Mouse (Mus musculus) thymus, postnatal 25 days (tissue): ENCODE measurements around the gene Adamts18.

Experiments used
- DNase-seq: peaks from one replicate; pipeline ENCODE4 v3.0.0; 2022

Adamts18 gene

DNA sequence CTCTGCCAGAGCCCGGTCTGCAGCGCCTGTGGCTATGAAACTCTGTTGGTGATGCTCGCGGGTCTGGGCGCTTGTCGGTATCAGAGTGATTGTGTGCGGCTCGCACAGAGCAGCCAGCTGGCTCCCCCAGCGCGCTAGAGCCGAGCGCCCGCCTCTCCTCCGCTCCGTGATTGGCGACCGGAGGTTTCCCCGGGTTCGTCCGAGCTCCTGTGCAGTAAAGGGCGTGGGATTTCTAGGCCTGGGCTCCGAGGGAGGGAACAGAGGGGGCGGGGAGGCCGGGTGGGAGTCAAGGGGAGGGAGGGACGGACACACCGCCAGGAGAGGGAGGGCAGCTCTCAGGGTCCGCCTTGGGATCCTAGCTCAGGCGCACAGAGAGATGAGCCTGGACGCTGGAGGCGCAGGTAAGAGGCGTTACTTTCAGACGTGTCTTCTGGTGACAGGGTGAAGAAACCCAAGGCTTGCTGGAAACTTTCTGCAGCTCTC is at the start of gene Adamts18:
Gene Adamts18 (minus strand): TSS at position 86 of the 483 bp plus-strand sequence.
- no peak for DNase-seq

GRCm38 (mm10) chr8:113896446-113896845 is 47.9 kb upstream of the Adamts18 start:
- no peak for DNase-seq

GRCm38 (mm10) chr8:113891376-113891775 is 42.8 kb upstream of the Adamts18 start:
- DNase-seq: no peak

DNA sequence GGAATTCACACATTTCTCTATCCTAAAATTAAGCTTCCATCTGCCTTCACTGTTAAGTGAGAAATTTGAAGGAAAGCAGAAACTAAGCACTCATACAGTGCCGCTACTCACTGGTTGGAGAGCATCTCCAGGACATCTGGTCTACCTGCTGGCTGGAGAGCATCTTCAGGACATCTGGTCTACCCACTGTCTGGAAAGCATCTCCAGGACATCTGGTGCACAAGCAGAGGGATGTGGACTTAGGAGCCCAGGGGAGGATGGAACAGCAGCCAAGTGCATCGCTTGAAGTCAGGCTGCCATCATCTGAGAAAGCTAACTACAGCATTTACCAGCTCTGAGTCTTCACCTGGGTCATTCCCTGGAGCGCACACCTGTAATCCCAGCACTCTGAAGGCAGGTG is 38.0 kb upstream of the Adamts18 start:
- DNase-seq: no peak

DNA sequence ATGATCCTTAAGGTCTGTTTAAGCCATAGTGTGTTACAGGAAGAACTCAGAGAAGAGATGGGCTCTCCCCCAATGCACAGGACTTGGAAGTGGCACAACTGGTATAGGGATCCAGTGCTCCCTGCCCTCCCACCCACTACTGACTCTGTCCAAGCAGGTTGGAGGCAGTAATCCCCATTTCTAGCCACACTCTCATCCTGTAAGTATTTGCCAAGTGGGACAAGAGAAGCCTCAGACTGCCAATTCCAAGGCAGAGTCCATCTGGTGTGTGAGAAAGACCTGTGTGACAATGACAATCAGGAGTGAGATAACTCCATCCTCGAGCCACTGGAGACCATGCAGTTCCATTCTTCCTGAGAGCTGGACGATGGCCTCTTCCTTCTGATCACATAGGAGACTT is 36.6 kb upstream of the Adamts18 start:
- no peak for DNase-seq

DNA sequence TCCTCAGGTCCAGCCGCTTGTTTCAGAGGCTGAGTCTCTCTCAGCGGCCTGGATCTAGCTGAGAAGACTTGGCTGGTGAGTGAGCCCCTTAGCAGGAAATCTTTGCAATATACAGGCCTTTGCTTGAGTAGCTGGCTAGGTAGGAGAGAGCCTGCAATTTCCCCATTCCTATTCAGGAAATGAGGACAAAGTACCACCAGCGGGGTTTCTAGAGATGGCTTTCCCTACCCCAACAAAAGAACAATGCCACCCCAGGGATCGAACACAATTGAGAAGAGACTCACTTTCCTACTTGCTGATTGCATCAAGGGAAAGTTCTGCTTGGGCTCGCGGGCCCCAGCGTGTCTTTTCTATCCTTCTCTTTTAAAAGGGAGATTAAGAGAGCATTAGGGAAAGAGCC is 35.5 kb upstream of the Adamts18 start:
- no peak for DNase-seq

DNA sequence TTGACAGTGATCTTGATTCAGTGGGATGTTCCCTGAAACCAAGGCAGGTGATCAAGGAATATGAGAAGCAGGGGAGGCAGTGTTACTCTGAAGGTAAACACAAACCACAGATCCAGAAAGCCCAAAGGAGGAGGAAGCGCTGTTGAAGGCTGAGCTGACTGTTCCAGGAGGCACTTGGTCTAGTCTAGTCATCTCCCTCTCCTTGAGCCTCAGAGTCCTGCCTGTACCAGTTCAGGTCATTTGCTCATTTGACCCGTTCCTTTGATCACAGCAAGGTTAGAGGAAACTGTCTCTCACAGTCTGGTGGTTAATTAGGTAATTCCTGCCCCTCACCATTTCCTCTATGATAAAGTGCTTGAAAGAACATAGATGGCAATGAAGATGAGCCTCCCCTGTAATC is 34.0 kb upstream of the Adamts18 start:
- DNase-seq: no peak

DNA sequence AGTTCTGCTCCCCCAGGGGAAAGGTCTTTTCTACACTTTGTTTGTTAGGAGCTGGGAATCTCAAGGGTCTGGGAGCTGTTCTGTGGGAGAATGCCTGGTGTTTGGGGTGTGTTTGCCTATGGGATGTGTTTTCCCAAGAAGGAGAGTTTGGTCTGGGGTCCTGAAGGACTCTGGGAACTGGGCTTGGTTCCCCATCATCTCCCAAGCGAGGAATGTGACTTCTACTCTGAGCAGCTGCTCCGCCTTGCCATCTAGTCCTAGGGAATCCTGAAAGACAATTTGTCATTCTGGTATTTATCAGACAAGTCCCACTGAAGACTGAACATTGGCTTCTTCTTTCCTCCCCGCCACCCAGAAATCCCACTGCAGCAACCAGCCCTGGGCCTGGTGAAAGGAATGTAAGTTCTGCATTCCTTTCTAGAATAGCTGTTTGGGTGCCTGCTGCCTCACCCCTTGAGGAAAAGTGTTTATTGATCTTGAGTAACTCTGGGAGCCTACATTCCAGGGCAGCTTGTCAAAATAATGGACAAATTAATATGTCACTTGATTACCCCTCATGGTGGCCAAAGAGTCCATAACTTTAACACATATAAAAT is 30.0 kb upstream of the Adamts18 start:
- no peak for DNase-seq

GRCm38 (mm10) chr8:113873446-113874120 is 25.0 kb upstream of the Adamts18 start:
- no peak for DNase-seq

- DNase-seq: no peak
These were observed 23.9 kb upstream of the Adamts18 start for GRCm38 (mm10) chr8:113872436-113872835.

DNA sequence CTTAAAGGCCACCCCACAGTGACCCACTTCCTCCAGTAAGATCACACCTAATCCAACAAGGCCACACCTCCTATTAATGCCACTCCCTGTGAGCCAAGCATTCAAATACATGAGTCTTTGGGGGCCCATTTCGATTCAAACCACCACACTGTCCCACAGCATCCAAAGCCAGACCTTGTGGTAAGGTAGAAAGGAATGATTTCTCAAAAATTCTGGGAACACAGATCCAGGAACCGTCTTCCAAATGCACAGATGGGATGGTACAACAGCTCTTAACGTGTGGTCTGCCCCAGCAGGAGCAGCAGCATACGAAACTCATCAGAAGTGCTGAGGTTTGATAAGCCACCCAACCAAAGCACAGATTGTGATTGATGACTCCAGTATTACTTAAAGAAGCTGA is 18.0 kb upstream of the Adamts18 start:
- no peak for DNase-seq

DNA sequence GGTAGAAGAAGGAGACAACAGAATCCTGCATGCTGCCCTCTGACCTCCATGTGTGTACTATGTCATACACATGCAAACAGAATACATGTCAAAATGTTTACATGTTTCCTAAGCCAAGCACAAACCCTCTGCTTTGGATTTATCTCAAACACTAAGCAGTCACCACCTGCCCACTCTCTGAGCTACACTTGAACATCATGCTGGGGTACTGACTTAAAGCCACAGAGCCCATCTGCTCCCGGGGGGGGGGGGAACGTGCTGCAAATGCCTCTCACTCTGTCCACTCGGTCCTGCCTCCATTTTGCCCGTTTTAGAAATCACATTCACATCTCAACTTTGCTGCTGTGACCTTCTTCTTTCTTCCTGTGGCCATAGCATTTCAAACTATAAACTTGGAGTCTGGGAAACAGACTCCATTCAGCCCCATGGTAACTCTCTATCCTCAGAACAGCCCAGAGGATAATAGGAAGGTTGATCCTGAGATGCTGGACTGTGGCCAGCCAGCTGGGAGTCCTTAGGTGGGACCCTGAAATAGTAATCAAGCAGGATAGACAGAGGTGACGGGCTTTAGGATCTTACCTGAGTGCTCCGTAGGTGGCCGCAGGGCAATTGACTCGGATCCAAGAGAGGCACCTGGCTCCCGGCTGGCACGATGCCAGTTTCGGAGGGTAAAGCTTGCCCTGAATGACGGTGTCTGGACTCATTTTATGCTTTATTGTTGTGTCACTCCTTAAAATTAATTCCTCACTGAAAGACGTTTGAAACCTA is 17.0 kb upstream of the Adamts18 start:
- no peak for DNase-seq

DNA sequence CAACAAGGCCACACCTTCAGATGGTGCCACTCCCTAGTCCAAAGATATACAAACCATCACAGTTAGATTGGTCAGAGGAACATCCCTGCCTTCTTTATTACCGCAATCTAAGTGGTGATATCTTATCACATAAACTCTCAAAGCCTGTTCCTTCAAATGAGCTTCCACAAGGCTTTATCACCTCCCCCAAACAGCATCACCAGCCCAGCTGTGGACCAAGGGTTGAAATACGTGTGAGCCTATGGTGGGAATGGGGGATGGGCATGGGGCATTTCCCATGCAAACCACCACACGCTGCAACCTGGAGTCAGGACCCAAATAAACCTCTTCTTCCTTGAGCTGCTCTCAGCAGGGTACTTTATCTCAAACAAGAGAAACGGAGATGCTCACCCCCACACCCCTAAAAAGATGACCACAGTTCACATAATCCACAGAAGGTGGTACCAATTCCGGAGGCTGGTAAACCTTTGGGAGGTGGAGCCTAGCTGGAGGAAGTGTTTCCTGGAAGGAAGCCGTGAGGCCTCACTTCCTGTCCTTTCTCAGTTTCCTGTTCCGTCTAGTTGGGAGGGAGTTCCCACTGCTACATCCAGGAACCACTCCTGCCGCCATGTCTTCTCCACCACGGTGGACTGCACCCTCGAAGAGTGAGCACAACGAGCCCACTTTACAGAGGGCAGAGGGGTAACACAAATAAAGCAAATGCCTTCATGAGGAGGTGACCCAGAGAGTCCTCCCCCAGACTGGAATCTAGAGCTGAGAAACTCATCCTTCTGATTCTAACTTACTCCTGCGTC is 11.5 kb upstream of the Adamts18 start:
- DNase-seq: no peak

- no peak for DNase-seq
These were observed 10.3 kb upstream of the Adamts18 start for GRCm38 (mm10) chr8:113858801-113859200.

DNA sequence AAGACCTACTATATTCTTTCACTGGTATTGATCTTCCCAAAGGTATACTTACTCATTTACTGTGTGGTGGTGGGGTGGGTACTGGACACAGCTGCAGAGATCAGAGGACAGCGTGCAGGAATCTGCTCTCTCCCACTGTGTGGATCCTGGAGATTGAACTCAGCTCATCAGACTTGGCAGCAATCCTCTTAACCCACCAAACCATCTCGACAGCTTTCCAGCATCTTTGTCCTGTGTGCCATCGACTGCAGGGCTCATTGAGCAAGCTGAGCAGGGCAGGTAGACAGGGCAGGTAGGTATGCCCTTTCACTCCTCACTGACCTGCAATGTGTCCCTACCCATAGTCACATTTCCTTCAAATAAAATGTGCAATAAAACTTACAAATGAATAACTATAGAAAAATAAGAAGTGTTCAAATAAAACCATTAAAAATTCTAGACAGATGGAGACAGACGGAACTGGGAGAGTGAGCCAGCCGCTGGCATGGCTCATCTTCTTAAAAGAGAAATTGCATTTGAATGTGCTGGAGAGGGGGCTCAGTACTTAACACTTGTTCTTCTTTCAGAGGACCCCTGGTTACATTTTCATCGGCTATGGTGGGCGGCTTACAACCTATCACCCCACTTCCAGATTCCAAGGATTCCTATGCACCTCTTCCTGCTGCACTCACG is 6.2 kb upstream of the Adamts18 start:
- no peak for DNase-seq

GRCm38 (mm10) chr8:113853714-113854113 is 5.2 kb upstream of the Adamts18 start:
- DNase-seq: no peak

DNA sequence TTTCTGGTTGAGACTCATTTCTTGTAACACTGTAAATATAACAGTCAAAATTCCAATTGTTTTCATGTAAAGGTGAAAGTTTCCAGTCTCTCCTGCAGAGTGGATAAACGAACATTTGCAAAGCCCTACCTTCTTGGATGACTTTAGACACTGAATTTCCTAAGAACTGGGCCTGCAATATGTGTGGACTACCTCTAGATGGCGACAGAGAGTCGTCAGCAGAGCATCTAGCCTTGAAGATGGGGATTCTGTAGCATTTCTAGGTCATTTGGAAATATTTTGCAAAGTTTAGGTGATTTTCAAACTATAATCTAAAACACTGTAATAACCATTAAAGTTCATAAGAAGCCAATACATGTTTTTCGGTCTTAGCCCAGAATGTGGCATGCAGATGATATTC is 3.1 kb upstream of the Adamts18 start:
- no peak for DNase-seq

DNA sequence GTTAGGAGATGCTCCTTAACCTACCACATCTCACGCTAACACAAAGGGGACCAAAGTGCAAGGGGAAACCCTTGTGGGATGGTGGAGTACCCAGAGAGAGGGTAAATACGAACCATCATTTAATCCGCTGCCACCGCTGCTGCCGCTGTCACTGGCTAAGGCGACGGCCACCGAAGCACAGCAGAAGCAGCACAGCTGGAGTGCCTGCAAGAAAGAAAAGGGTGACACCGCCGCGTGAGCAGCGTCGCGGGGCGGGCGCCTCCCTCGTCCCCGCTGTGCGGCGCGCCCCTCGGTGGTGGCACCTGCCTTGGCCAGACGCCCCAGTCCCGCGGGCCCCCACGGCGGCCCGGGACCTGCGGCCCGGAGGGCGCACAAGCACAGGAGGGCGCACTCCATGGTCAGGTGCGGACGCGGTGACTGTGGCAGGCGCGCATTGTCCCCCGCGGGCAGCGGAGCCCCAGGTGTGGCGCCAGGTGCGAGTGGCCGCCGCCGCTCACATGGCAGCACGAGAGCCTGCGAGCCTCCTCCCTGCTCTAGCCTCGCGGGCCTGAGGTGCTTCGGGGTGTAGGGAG is 371 bp downstream of the Adamts18 start:
- DNase-seq: no peak

DNA sequence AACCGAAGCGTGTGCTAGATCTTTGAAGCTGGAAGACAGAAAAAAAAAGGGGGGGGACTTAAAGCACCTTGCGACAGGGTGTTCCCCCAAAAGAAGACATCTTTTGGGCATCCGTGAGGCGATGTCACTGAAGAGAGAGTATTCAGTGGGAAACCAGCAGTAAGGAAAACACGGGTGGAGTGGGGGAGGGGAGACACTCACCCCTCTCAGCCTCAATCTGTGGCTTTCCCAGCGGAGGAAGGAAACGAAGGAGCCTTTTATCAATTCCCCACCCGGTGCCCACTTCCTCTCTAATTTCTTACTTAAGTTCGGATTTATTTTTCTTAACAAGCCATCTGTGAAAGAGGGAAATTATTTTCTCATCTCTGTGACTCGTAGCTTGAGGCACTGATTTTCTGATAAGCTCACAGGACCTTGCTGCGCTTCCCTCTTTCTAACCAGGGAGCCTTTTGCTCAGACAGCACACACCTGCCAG is 895 bp downstream of the Adamts18 start:
- no peak for DNase-seq

DNA sequence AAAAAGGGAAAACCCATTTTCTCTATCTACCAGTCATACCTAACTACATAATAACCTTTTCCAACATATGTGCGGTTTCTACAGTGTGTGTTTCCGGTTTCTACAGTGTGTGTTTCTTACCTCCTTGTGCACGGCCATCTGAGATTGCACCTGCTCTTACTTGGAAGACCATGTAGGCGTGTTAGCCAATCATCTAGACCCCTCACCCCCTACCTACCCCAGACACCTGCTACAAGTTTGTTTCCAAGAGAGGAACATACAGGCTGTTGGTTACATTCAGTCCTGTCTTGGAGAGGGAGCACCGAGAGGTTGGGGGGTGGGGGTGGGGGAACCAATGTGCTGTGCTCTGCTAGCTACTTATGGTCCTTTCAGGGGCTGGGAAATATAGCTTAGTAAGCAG is 1.9 kb downstream of the Adamts18 start:
- DNase-seq: no peak

GRCm38 (mm10) chr8:113844801-113845301 is 3.7 kb downstream of the Adamts18 start:
- DNase-seq: no peak

DNA sequence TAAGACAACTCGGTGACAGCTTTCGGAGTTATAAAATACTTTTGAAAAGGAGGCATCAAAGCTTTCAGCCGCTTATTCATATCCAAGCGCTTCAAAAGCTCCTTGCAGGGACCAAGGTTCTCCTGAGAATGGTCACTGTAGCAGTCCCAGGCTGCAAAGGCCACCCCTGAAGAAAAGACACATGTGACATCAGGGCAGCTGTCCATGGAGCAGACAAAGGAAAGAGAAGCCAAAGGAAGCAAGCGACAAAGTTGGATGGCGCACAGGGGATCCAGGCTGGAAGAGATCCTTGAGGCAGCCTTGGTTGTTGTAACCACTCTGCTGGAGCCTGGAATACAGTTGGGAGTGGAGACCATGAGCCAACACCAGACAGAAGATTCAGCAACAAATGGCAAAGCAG is 10.3 kb downstream of the Adamts18 start:
- no peak for DNase-seq
